Mouse (Mus musculus) cerebral cortex, adult 2 months (tissue): ENCODE measurements around the gene Supt5.

Experiments used
- WGBS: fragments of 180-500 bp; shearing (Covaris S2); methylation state at CpG from one replicate; pipeline ENCODE4 v1.1.7; 2018; 5-methylcytosine and 5-hydroxymethylcytosine counted together

Gene Supt5

DNA sequence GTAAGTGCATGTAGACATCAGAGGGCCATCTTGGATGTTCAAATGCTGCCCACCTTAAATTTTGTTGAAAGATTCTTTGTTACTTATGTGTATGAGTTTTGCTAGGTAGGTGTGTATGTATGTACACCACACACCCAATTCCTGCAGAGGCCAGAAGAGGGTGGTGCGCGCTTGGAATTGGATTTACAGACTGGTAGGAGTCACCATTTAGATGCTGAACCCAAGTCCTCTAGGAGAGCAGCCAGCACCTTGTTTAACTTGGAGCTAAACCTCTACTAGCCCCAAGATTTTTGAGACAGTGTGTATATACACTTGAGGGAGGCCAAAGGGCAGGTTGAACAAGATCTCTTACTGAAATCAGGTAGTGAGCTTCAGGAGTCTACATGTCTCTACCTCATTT is 14.7 kb upstream of the Supt5 start:
- WGBS = 88% methylated on average over 2 of the region's 2 CpGs

DNA sequence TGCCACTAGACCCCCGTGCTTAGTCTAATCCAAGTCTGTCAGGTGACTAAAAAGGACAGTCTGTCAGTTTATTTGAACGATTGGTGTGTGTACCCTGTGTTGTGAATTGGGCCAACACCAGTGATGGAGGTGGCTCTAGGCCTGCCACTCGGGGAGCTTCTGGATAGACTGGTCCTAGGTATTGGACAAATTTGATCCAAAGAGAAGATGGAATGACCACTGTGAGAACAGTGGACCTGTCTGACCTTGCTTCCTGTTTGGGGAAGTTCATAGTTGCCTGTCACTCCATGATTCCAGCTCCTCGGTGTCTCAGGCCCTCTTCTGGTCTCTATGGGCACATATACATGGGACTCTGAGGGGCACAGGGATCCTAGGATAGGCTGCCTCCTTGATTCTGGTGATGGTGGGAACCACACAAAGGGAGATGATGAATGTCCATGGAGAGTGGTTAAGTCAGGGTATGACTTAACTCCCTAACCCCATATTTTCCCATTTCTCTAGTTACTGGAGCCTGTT is 13.2 kb upstream of the Supt5 start:
- WGBS = 26% methylated on average over 4 of the region's 4 CpGs

DNA sequence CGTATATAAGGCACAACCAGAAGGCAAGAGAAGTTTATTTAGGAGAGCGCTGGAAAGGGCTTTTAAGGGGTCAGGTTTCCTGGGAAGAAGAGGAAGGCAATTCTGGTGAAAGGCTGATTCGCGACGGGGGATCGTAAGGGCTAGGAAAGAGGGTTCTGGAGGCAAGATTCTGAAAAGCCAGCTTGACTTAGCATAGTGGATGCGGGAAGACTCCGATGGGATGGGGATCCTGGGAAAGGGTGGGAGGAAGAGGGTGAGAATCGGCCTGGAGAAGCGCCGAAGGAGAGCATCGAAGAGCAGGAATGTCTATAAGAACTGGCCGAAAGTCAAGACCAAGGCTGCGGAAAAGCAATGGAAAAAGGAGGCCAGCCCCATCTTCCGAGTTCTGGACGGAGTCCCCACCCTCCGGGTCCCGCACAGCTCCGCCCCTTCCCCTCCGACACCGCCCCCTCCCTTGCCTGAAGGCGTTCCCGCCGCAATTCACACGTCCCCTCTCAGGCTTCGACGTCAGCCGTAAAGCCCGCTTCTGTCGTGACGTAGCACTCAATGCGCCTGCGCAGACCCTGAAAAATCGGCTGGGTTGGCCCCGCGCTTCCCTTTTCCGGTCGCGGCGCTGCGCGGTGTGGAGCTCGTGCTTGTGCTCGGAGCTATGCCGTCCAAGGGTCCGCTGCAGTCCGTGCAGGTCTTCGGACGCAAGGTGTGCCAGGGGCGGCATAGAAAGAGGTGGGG is 11.8 kb upstream of the Supt5 start, which contains the start of gene Rps16:
TSS of gene Rps16 (plus strand) at position 498 of the 729 bp plus-strand sequence.
- WGBS = under 1% methylated on average over 48 of the region's 50 CpGs

DNA sequence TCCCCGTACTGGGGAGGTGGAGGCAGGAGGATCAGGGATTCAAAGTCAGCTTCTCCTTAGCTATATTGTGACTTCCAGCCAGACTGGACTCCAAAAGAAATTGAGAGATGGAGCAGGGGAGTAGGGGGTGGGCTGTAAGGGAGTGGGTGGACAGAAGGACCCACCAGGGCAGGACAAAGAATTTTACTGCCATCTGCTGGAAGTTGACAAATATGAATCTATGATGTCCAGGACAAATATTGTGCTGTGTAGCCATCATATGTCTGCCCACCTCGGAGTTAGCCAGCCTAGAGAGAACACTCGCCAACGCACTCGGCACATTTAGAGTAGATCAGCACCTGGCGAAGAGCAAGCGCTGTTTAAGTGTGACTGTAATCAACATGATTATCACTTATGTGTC is 10.1 kb upstream of the Supt5 start:
- 84% methylated on average over 7 of the region's 7 CpGs for WGBS

DNA sequence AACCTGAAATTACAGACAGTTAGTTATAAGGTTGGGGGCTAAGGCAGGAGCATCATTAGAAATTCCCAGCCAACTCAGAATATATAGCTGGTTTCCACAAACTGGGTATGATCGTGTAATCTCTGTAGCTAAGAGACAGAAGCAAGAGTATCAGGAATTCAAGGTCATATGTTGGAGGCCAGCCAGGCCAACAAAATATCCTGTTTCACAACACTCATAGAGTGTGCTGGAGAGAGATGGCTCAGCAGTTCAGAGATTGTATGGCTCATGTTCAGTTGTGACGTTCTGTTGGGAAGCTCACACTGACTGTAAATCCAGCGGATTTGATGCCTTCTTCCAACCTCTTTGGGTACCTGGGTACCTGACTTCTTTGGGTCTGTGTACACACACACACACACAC is 9.2 kb upstream of the Supt5 start:
- 70% methylated on average over 3 of the region's 3 CpGs for WGBS

DNA sequence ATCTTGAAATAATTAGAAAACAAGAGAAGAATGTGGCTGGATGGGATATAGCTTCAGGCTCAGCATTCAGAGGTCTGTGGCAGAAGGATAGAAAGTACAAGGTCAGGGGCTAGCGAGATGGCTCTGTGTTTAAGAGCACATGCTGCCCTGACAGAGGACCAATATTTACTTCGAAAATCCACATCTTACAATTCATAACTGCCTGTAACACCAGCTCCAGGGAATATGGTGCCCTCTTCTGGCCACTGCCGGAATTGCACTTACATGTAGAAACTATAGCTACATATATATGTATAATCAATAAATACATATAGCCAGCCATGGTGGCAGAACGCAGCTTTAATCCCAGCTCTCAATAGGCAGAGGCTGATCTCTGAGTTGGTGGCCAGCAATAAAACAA is 6.1 kb upstream of the Supt5 start:
- 2% methylated on average over 4 of the region's 4 CpGs for WGBS

DNA sequence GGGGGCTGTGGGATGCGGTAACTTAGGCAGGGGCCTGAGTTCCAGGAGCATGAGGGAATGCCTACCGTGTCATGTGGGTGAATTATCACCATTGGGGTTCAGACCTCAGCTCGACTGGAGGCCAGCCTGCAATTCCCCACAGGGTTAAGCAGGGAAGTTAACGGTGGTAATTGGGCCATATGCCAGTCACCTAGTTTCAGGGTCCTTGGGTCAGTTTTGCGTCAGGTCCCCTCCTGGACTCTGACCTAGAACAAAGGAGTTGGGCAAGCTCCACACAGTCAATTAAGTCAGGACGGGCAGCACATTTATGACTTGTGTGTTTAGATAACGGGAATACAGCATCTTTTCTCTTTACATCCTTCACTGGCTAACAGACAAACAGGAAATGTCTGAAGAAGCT is 2.8 kb upstream of the Supt5 start:
- WGBS = 54% methylated on average over 7 of the region's 7 CpGs

DNA sequence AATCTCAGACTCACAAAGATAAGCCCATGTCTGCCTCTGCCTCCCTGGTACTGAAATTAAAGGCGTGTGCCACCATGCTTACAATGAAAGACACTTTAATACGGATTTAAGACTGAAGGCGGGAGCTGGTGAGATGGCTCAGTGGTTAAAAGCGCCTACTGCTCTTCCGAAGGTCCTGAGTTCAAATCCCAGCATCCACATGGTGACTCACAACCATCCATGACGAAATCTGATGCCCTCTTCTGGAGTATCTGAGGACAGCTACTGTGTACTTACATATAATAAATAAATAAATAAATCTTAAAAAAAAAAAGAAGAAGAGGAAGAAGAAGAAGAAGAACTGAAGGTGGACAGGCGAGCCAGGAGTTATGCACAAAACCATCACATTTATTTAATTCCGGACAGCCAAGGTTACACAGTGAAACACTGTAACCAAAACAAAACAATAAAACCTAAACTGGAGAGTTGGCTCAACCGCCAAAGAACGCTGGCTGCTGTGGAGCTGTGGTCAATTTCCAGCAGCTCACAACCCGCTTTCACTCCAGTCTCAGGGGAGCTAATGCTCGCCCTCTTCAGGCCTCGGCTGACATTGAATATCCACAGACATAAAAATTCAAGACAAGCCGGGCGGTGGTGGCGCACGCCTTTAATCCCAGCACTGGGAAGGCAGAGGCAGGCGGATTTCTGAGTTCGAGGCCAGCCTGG is 819 bp upstream of the Supt5 start:
- 57% methylated on average over 19 of the region's 19 CpGs for WGBS

DNA sequence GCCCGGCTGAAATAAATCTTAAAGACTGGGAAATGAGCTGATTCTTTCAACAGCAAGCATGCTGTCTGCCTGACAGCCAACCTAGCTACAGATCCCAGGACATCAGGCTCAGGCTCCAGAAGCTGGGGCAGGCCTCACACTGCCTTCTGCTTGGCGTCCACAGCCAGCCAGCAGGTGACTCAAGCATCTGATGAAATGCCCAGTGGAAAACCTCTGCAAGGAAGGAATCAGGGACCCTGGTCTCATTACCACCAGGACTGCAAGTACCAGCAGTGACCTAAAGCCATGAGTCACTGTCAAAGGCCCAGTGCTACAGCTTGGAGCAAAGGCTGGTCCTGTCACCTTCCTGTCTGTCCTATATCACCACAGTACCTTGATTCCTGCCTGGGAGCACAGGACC is 3.1 kb downstream of the Supt5 start:
- WGBS = 81% methylated on average over 2 of the region's 2 CpGs

DNA sequence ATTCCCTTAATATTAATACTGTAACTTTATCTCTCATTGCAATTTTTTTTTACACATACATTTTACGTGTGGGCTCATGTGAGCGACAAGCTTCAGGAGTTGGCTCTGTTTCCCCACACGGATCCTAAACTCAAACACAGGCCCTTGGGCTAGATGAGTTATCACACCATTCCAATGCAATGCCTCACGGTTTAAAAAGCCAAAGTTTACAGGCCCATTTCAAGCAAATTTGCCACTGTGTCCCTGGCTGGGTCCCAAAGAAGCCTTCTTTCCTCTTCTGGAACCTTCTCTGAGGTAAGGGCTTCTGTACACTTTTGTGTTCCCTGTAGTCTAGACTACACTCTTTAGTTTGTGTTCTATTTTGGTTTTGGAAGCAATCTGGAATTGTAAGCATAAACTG is 4.0 kb downstream of the Supt5 start:
- 69% methylated on average over 4 of the region's 4 CpGs for WGBS

DNA sequence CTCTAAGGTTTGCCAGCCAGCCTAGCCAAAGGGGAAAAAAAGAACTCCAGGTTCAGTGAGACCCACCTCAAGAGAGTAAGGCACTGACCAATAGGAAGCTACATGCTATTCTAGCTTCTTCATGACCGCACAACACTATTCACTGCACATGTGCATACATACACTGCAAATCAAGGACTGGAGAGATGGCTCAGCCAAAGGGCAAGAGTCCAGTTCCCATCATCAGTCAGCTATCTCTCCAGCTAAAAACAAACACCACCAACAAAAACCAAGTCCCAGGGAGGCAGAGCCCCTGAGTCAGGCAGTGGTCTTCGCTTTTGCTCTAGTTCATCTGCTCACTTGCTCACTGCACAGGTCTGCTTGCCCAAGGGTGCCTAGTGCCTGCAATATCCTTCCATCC is 10.3 kb downstream of the Supt5 start:
- 97% methylated on average over 2 of the region's 2 CpGs for WGBS

DNA sequence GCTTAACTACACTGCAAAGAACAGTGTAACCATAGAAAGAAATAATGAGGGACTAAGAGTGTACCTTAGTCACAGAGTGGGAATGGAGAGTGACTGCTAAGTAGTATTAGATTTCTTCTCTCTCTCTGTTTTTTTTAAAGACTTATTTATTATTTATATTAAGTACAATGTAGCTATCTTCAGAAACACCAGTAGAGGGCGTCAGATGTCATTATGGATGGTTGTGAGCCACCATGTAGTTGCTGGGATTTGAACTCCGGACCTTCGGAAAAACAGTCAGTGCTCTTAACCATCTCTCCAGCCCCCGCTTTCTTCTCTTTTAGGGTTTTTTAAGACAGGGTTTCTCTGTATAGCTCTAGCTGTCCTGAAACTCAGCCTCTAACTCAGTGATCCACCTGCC is 12.1 kb downstream of the Supt5 start:
- WGBS = 81% methylated on average over 4 of the region's 4 CpGs

DNA sequence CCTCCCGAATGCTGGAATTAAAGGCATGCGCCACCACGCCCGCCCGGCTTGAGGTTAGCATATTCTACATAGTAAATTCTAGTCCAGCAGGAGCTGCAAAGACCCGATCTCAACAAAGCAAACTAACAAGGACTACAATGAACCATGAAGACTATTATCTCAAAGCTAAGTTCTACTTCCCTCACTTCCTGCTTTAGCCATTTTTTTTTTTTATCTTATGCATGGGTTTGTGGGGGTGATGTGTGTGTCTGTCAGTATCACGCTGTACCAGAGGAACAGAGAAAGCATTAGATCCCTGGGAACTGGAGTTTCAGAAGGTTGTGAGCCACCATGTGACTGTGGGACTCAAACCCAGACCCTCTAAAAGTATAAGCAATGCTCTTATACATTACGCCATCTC is 13.3 kb downstream of the Supt5 start:
- WGBS = 95% methylated on average over 8 of the region's 8 CpGs

DNA sequence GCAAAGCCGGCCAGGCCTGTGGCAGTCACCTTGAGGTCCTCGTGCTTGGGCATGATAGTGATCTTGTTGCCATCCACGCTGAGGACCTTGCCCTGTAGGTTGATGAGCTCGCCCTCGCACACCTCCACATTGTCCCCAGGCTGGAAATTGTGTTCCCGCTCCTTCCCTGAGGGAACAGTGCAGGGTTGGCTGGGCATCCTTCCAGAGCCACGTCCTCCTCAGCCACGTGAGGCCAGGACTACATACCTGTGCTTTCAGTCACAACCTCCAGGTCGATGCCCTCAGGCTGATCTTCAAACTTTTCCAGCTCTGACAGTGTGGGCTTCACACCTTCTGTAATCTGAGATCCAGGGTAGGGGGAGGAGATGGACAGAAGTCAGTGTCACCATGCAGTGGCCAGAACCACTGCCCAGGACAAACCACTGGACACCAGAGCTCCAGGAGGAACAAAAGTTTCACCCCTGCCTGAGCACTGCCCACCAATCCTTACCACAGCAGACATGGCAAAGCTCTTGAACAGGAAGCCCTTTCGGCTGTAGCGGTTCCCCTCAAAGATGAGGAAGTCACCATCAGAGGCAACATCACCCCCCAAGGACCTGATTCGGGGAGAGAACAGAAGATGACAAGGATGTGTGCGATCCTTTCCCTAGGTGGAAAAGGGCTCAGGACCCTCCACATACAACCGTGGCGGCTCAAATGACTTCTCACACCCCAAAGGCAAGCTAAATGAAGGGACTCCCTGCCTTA is 16.4 kb downstream of the Supt5 start:
- WGBS = 90% methylated on average over 15 of the region's 15 CpGs

DNA sequence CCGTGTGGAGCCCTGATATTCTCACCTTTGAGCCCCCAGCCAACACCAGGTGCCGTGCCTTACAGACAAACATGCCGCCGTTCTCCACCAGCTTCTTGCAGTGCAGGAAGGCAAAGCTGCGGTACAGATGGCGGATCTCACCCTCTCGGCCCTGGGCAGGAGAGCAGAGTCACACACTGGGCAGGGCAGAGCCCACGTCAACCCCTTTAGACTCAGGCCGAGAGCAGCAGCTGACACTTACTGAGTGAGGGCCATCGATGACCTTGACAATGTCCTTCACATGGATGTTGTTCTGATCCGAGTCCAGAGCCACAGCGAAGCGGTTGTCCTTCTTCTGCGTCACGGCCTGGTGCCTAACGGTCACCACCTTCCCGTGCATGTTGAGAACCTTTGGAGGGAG is 19.8 kb downstream of the Supt5 start:
- 94% methylated on average over 17 of the region's 17 CpGs for WGBS

DNA sequence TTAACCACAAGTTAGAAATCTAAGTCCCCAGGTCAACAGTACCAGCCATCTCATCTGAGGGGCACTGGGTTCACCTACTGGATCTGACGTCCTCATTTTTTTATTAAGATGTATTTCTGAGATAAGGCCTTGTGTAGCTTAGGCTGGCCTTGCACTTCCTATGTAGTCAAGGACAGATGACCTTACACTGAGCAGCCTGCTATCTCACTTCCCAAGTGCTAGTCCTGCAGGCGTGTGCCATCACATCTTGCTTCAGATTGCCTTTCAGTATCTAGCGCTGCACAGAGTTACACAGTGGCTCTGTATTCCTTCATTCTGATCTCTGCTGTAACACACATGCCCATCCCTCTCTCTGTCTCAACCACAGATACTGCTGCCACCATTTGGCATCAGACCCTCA is 20.5 kb downstream of the Supt5 start:
- WGBS = 93% methylated on average over 3 of the region's 3 CpGs

DNA sequence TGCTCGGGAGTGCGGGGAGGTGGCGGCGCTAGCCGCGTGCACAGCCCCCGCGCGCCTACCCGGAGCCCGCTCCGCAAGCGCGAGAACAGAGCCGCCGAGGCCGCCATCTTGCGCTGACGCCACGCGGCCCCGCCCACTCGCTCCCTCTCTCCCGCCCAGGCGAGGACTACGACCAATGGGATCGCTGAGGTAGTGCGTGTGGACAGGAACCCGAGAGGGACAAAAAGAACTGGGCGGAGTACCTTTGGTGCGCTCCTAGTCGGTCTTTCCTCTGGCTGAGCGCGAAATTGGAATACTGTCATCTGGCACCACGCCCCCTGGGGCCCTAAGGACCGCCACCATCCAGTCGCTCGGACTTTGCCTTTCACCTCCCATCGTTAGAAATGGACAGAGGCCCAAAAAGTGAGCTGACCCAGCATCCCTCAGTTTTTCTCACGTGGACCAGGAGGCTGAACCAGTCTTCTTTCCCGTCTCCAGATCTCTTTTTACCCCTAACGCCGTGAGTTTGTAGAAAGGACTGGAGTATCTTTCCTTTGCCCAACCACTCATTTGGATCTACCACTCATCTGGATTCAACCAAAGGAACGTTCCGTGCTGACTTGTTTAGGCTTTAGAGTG is 26.5 kb downstream of the Supt5 start, which contains the start of gene Timm50:
TSS of gene Timm50 (minus strand) at position 147 of the 618 bp plus-strand sequence.
- WGBS = under 1% methylated on average over 45 of the region's 45 CpGs

DNA sequence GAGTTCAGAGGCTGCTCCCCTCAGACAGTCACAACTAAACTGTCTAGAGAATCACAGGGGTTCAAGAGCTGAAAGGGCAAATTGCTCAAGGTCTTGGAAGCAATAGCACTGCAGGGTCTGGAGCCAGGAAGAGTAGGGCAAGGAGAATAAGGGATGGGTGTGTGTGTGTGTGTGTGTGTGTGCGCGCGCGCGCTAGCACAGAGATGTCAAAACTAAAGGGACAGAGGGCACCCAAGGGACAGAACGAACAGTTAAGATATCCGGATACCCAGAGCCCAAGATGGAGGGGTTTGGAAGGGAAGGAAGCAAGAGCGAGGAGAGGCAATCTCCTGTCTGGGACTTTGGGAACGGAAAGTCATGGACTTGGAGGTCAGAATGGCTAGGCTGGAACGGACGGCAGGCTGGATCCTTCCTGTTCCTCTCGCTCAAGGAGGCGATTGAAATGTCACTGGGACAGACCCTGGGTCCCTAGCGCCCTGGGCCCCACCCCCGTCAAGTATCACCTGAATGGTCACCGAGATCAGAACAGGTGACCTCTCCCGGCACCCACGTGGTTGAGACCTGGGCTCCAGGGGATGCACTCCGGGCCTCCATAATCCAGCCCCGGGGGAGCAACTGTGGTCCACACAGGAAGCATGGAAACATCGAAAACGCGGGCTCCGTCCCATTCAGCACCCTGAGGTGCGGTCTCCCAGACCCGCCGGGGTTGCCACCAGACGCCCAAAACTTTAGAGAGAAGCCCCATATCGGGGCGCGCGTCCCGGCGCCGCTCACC is 27.2 kb downstream of the Supt5 start:
- WGBS = 5% methylated on average over 35 of the region's 35 CpGs

DNA sequence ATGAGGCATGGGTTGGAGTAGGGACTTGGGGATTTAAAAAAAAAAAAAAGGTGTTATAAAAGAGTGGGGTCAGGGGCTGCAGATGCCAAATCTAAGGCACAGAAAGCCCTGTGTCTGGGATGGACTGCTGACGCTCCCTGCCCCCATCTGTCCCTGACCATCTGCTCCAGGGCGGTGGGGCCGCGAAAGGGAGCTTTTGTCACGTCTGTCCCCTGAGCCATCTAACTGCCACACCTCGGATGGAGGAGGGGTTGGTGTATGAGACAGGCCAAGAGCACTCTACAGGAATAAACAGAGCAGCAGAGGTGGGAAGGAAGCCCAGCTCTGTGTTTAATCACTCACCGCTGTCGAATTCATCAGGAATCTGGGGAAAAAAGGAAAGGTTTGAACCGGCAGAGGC is 28.8 kb downstream of the Supt5 start:
- WGBS = 62% methylated on average over 9 of the region's 9 CpGs

DNA sequence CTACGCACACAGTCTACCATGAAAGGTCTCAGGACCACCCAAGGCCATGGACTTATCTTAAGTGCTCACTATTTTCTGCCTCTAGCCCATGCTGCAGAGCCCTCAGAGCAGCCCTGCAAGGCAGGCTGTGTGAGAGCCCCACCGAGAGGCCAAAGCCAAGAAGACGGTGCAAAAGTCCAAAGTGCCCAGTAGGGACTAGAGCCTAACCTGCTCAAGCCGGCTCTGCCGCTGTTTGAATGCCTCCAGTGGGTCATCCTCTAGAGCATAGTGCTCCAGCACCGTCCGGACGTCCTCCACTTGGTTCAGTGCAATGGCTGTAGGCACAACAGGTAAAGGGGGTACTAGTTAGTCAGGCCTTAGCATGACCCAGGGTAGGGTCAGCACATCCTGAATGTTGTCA is 32.3 kb downstream of the Supt5 start:
- WGBS = 92% methylated on average over 8 of the region's 8 CpGs

DNA sequence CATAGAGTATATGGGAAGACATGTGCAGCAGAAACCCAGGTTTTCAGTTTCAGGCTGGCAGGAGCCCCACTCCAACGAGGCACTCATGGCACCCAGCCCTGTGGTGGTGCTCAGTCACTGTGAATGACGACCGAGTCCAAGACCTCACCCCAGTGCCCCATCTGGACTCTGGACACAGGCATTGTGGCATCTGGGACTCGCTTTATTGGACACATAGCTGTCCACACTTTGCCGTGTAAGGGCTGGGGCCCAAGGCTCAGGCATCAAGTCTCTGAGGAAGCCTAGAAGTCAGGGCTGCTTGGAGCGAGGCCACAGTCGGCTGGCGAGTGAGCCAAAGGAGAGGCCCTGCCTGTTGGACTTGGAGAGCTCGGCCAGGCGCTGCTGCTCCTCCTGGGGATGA is 32.9 kb downstream of the Supt5 start:
- 78% methylated on average over 10 of the region's 10 CpGs for WGBS
